Mouse (Mus musculus) limb, embryonic 14.5 days (tissue): ENCODE measurements around the gene Ksr1. TPM values are rescaled to one million over a fixed set of nuclear protein-coding genes. Genes with fewer than 3 reads are reported as not detected.
"Not testable (repeated sequence)": the region's sequence is repeated elsewhere in the genome, so short reads cannot be mapped to it uniquely, and the experiment has no call there.

Source experiments
- ATAC-seq: fragments of 200-750 bp; cut with Nextera tagmentation; 2 replicates; pipeline ENCODE4 v1.8.0; 2017; ENCODE audit warnings: low read depth, moderate number of reproducible peaks, moderate TSS enrichment; ENCODE audit not compliant: low FRiP score
- DNase-seq: peaks from one replicate; pipeline ENCODE4 v3.0.0-alpha.2; 2015; ENCODE audit warnings: low spot score
- H3K27ac ChIP-seq: fragments of 300-500 bp; sonication (generic); replicated peaks from 2 replicates; pipeline ENCODE4 v1.5.1; 2014; ENCODE audit warnings: low read depth, mild to moderate bottlenecking, low read length, moderate library complexity, mixed read lengths
- H3K27me3 ChIP-seq: fragments of 300-500 bp; sonication (generic); 2 replicates; pipeline ENCODE4 v1.6.1; 2014; ENCODE audit warnings: low read length, mixed read lengths; ENCODE audit not compliant: control insufficient read depth, insufficient read depth
- H3K36me3 ChIP-seq: fragments of 300-500 bp; sonication (generic); 2 replicates; pipeline ENCODE4 v1.6.1; 2014; ENCODE audit warnings: mild to moderate bottlenecking, low read length, moderate library complexity, mixed read lengths; ENCODE audit not compliant: control insufficient read depth, insufficient read depth
- H3K4me1 ChIP-seq: fragments of 300-500 bp; sonication (generic); 2 replicates; pipeline ENCODE4 v1.6.1; 2014; ENCODE audit warnings: antibody characterized with exemption, low read length, mixed read lengths; ENCODE audit not compliant: control insufficient read depth, insufficient read depth
- H3K4me2 ChIP-seq: fragments of 300-500 bp; sonication (generic); replicated peaks from 2 replicates; pipeline ENCODE4 v1.6.1; 2014; ENCODE audit warnings: low read depth, mild to moderate bottlenecking, low read length, moderate library complexity; ENCODE audit not compliant: severe bottlenecking
- H3K4me3 ChIP-seq: fragments of 300-500 bp; sonication (generic); replicated peaks from 2 replicates; pipeline ENCODE4 v1.5.1; 2014; ENCODE audit warnings: low read length
- H3K9ac ChIP-seq: fragments of 300-500 bp; sonication (generic); 2 replicates; pipeline ENCODE4 v1.6.1; 2014; ENCODE audit warnings: mild to moderate bottlenecking, low read depth, low read length, moderate library complexity; ENCODE audit not compliant: severe bottlenecking
- H3K9me3 ChIP-seq: fragments of 300-500 bp; sonication (generic); 2 replicates; pipeline ENCODE4 v1.6.1; 2016; ENCODE audit warnings: low read length; ENCODE audit not compliant: control insufficient read depth
- POLR2A ChIP-seq: fragments of 200-500 bp; IDR thresholded peaks from 2 replicates; pipeline ENCODE4 v1.8.0; 2012; ENCODE audit warnings: inconsistent platforms, mild to moderate bottlenecking, moderate library complexity, borderline replicate concordance; ENCODE audit not compliant: insufficient read depth, insufficient read length; ENCODE audit errors: extremely low read depth
- whole genome bisulfite sequencing: fragments of 180-500 bp; shearing (Covaris S2); extraction: QIAGEN DNeasy Blood & Tissue Kit; methylation state at CpG from one replicate; pipeline ENCODE4 v1.1.7; 2014; 5-methylcytosine and 5-hydroxymethylcytosine counted together
- polyA plus RNA-seq, 2 experiments: library from polyadenylated mRNA; depleted of rRNA in 1 of 2; stranded (reverse) in 1 of 2; unstranded in 1 of 2; fragments of >200 nt; fragmentation: Nextera tagmentation in 1 of 2; extraction: Ambion mirVana in 1 of 2; gene quantifications; 2 replicates each; pipeline versions ENCODE4 v1.2.1 to v1.2.3; 2012 to 2014

Gene Ksr1
- polyA plus RNA-seq, 2 experiments: 8.2 to 24.1 TPM

GRCm38 (mm10) chr11:79013056-79013455 lies 133.2 kb downstream of the Ksr1 start:
- Histone ChIP-seq H3K36me3 (peaks cover 24% of the 10 kb centered on the region), H3K27ac (no peak overlapping the region), H3K4me1 (no peaks in the 10 kb centered on the region), H3K4me3 (no peak overlapping the region), H3K9me3 (no peaks in the 10 kb centered on the region), H3K4me2 (no peak overlapping the region), H3K9ac (no peak overlapping the region), H3K27me3 (no peaks in the 10 kb centered on the region)
- ATAC-seq (no peak), DNase-seq (no peak)
- no peak for TF ChIP-seq POLR2A

GRCm38 (mm10) chr11:79012529-79012928 lies 133.7 kb downstream of the Ksr1 start:
- H3K9me3 ChIP-seq: no peaks in the 10 kb centered on the region
- H3K27ac ChIP-seq: no peak overlapping the region
- no peak overlapping the region for H3K4me2 ChIP-seq
- no peaks in the 10 kb centered on the region for H3K4me1 ChIP-seq
- WGBS: 96% methylated on average over 2 of the region's 2 CpGs
- no peak for TF ChIP-seq POLR2A
- no peak overlapping the region for H3K9ac ChIP-seq
- no peak for DNase-seq
- H3K27me3 ChIP-seq: no peaks in the 10 kb centered on the region
- H3K4me3 ChIP-seq: no peak overlapping the region
- H3K36me3 ChIP-seq: peaks cover 18% of the 10 kb centered on the region; the same call in 1 of the 2 replicates
- ATAC-seq: no peak

- WGBS: 76% methylated on average over 7 of the region's 7 CpGs
- Histone ChIP-seq H3K36me3 (no peaks in the 10 kb centered on the region), H3K27me3 (no peaks in the 10 kb centered on the region), H3K4me3 (no peak overlapping the region), H3K9ac (no peak overlapping the region), H3K27ac (no peak overlapping the region), H3K9me3 (no peaks in the 10 kb centered on the region), H3K4me1 (no peaks in the 10 kb centered on the region), H3K4me2 (no peak overlapping the region)
- no peak for TF ChIP-seq POLR2A
- no peak for DNase-seq
- ATAC-seq: no peak
Observed at GRCm38 (mm10) chr11:79008891-79009290, 137.3 kb downstream of the Ksr1 start.

GRCm38 (mm10) chr11:79008007-79008775 lies 138.0 kb downstream of the Ksr1 start:
- Histone ChIP-seq H3K4me2 (no peak overlapping the region), H3K9ac (no peak overlapping the region), H3K36me3 (no peaks in the 10 kb centered on the region), H3K9me3 (no peaks in the 10 kb centered on the region), H3K27me3 (no peaks in the 10 kb centered on the region), H3K27ac (no peak overlapping the region), H3K4me1 (peaks cover 6% of the 10 kb centered on the region; the same call in 1 of the 2 replicates), H3K4me3 (no peak overlapping the region)
- DNase-seq: no peak
- ATAC-seq: no peak
- WGBS: 77% methylated on average over 6 of the region's 6 CpGs
- no peak for TF ChIP-seq POLR2A

- H3K9me3 ChIP-seq, H3K4me3 ChIP-seq, H3K27ac ChIP-seq, H3K36me3 ChIP-seq, H3K4me1 ChIP-seq, ATAC-seq, H3K4me2 ChIP-seq, DNase-seq, H3K9ac ChIP-seq, H3K27me3 ChIP-seq: not testable (repeated sequence)
- WGBS: 69% methylated on average over 3 of the region's 3 CpGs
Observed at GRCm38 (mm10) chr11:79007356-79007755, 138.9 kb downstream of the Ksr1 start.

- H3K4me2 ChIP-seq: no peak overlapping the region
- no peak overlapping the region for H3K4me3 ChIP-seq
- H3K4me1 ChIP-seq: peaks cover 11% of the 10 kb centered on the region; the same call in 1 of the 2 replicates
- H3K27me3 ChIP-seq: no peaks in the 10 kb centered on the region
- DNase-seq (no peak), ATAC-seq (no peak)
- no peaks in the 10 kb centered on the region for H3K36me3 ChIP-seq
- H3K9me3 ChIP-seq: no peaks in the 10 kb centered on the region
- no peak overlapping the region for H3K27ac ChIP-seq
- TF ChIP-seq POLR2A: no peak
- no peak overlapping the region for H3K9ac ChIP-seq
- WGBS: 47% methylated on average over 5 of the region's 5 CpGs
Observed at GRCm38 (mm10) chr11:79006417-79006816, 139.8 kb downstream of the Ksr1 start.
